Mouse (Mus musculus): ENCODE results near the gene Dnah2. TPM values are rescaled to one million over a fixed set of nuclear protein-coding genes. Genes with fewer than 3 reads are reported as not detected.
A peak's percentile ranks its signal among the peaks of the same experiment; 100 is the strongest.

Dnah2 gene
- polyA plus RNA-seq, 1 experiment: 0.14 TPM

GRCm38 (mm10) chr11:69413221-69414181 is 135.4 kb downstream of the Dnah2 start, which contains the start of gene Kdm6b:
TSS of gene Kdm6b (minus strand) at chr11:69413675.
- Histone ChIP-seq H3K27me3 (ENCODE audit: control insufficient read depth, insufficient read depth, insufficient read length) (no peaks in the 10 kb centered on the region), H3K36me3 (ENCODE audit: control insufficient read depth, insufficient read depth) (peaks cover 26% of the 10 kb centered on the region), H3K4me3 (ENCODE audit: insufficient read depth, poor library complexity, severe bottlenecking) (peak within 1 kb of the TSS; percentile 78), H3K79me3 (ENCODE audit: low read depth) (peaks cover 38% of the 10 kb centered on the region), H3ac (ENCODE audit: control insufficient read depth, insufficient read length, low read depth) (peak within 1 kb of the TSS; percentile 3), H3K79me2 (ENCODE audit: control insufficient read depth, insufficient read depth) (peaks cover 80% of the 10 kb centered on the region)
- TF ChIP-seq CEBPB (IDR thresholded peaks at IDR 0.05; ENCODE audit: low read depth) (no peak), FOSL1 (IDR thresholded peaks at IDR 0.05; ENCODE audit: insufficient read depth, low read length, poor library complexity, severe bottlenecking) (no peak), CTCF (IDR thresholded peaks at IDR 0.05; ENCODE audit: control insufficient read depth, insufficient read depth, insufficient read length) (no peak)

DNA sequence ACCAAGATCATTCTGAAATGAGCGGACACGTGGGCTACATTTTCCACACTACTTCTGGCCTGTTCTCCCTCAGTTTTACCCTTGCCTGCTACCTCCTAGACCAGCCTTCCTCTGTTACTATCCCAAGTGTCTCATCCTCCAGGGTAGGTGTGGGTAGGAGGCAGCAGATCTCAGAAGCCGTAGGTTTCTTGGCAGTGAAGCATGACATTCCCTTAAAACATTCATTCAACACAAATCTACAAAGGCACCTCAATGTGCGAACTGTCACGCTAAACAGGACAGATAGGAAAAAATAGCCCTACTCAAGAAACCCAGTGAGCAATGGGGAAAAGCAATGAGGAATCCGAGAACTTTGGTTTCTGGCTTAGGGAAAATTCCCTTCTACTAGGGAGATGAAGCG is 136.4 kb downstream of the Dnah2 start:
- Histone ChIP-seq H3K27me3 (ENCODE audit: control insufficient read depth, insufficient read depth, insufficient read length) (no peaks in the 10 kb centered on the region), H3ac (ENCODE audit: control insufficient read depth, insufficient read length, low read depth) (no peak overlapping the region), H3K79me2 (ENCODE audit: control insufficient read depth, insufficient read depth) (peaks cover 89% of the 10 kb centered on the region), H3K79me3 (ENCODE audit: low read depth) (peaks cover 47% of the 10 kb centered on the region), H3K4me3 (ENCODE audit: insufficient read depth, poor library complexity, severe bottlenecking) (no peak overlapping the region), H3K36me3 (ENCODE audit: control insufficient read depth, insufficient read depth) (peaks cover 31% of the 10 kb centered on the region)
- TF ChIP-seq CTCF (IDR thresholded peaks at IDR 0.05; ENCODE audit: control insufficient read depth, insufficient read depth, insufficient read length) (no peak), USF1 (IDR thresholded peaks at IDR 0.05; ENCODE audit: low read depth) (no peak), MAX (IDR thresholded peaks at IDR 0.05) (no peak), MYOG (IDR thresholded peaks at IDR 0.05; ENCODE audit: control insufficient read depth, extremely low read depth, insufficient read length) (no peak), MYOD1 (IDR thresholded peaks at IDR 0.05; ENCODE audit: control insufficient read depth, insufficient read length, low read depth) (no peak), CEBPB (IDR thresholded peaks at IDR 0.05; ENCODE audit: low read depth) (no peak)

DNA sequence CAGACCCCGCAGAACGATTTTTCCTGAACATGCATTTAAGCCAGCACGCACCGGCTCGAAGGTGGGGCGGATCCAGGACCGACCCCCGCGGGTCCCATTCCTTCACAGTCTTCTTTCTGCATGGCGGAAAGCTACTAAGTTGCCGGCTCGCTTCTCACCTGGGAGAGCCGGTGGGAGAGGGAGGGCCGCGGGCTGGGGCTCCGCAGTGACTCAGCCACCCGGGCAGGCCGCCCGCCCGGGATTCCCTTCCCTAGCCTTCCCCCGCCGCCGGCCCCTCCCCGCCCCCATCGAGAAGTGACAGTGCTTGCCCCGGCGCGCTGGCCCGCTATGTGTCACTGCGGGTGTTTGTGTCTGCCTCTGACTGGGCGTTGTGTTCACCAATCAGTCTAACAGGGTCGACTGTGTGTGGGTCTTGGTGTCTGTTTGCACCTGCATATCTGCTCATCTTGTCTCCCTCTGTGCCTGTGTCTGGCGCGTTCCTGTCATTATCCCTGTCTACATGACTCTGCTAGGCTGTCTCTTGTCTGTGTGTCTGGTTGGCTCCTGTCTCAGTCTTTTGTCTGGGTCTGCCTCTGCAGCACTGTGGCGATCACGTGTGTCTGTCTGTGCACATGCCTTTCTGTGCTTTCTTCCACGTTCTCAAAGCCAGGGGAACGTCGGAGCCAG is 137.2 kb downstream of the Dnah2 start:
- peaks cover 52% of the 10 kb centered on the region for H3K79me3 ChIP-seq (ENCODE audit: low read depth)
- no peaks in the 10 kb centered on the region for H3K27me3 ChIP-seq (ENCODE audit: control insufficient read depth, insufficient read depth, insufficient read length)
- H3ac ChIP-seq (ENCODE audit: control insufficient read depth, insufficient read length, low read depth): peak overlapping the region; percentile 63
- TF ChIP-seq USF1 (IDR thresholded peaks at IDR 0.05; ENCODE audit: low read depth): peak; percentile 8
- TF ChIP-seq MYOG (IDR thresholded peaks at IDR 0.05; ENCODE audit: control insufficient read depth, extremely low read depth, insufficient read length): no peak
- peaks cover 98% of the 10 kb centered on the region for H3K79me2 ChIP-seq (ENCODE audit: control insufficient read depth, insufficient read depth)
- peaks cover 39% of the 10 kb centered on the region for H3K36me3 ChIP-seq (ENCODE audit: control insufficient read depth, insufficient read depth)
- peak overlapping the region; percentile 69 for H3K4me3 ChIP-seq (ENCODE audit: insufficient read depth, poor library complexity, severe bottlenecking)

GRCm38 (mm10) chr11:69411073-69411535 is 137.8 kb downstream of the Dnah2 start:
- TF ChIP-seq FOSL1 (IDR thresholded peaks at IDR 0.05; ENCODE audit: insufficient read depth, low read length, poor library complexity, severe bottlenecking): no peak
- TF ChIP-seq CTCF (IDR thresholded peaks at IDR 0.05; ENCODE audit: control insufficient read depth, insufficient read depth, insufficient read length): no peak
- no peak for TF ChIP-seq MYOD1 (IDR thresholded peaks at IDR 0.05; ENCODE audit: control insufficient read depth, insufficient read length, low read depth)
- TF ChIP-seq USF1 (IDR thresholded peaks at IDR 0.05; ENCODE audit: low read depth): no peak
- no peak for TF ChIP-seq CEBPB (IDR thresholded peaks at IDR 0.05; ENCODE audit: low read depth)
- TF ChIP-seq MYOG (IDR thresholded peaks at IDR 0.05; ENCODE audit: control insufficient read depth, extremely low read depth, insufficient read length): no peak
- Histone ChIP-seq H3K4me3 (ENCODE audit: insufficient read depth, poor library complexity, severe bottlenecking) (peak overlapping the region; percentile 69), H3K79me3 (ENCODE audit: low read depth) (peaks cover 52% of the 10 kb centered on the region), H3ac (ENCODE audit: control insufficient read depth, insufficient read length, low read depth) (peak overlapping the region; percentile 64), H3K36me3 (ENCODE audit: control insufficient read depth, insufficient read depth) (peaks cover 44% of the 10 kb centered on the region), H3K27me3 (ENCODE audit: control insufficient read depth, insufficient read depth, insufficient read length) (no peaks in the 10 kb centered on the region), H3K79me2 (ENCODE audit: control insufficient read depth, insufficient read depth) (peaks cover 97% of the 10 kb centered on the region)

DNA sequence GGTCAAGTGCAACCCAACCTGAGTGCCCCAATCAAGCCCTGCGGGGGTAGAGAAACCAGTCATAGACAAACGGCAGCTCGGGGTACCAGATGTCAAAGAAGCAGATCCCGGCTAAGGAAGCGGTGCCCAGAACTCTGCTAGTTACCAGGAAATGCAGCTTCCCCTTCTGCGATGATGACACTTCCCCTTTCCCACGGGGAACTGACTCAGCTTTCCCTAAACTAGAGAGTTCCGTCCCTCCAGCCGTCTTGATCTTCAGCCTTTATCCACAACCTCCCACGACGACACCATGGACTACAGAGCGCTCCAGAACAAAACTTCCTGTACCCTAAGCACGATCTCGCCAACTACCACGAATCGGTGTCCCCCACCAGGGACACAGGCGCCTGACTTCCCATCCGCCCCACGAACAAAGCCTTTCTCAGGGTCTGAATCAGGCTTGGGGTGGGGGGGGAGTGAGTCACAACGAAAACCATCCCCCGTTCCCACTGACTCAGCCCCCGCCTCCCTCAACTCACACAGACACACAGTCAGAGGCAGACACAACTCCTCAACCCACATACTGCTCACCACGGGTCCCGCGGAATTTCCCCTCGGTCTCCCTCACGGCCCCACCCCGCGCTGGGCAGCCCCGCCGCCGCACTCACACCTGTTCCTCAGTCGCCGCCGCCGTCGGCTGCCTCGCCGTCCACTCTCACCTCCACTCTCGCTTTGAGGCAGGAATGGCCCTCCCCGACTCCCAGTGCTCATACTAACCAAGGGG is 138.4 kb downstream of the Dnah2 start:
- Histone ChIP-seq H3K79me3 (ENCODE audit: low read depth) (peaks cover 51% of the 10 kb centered on the region), H3K36me3 (ENCODE audit: control insufficient read depth, insufficient read depth) (peaks cover 48% of the 10 kb centered on the region), H3ac (ENCODE audit: control insufficient read depth, insufficient read length, low read depth) (peak overlapping the region; percentile 64), H3K4me3 (ENCODE audit: insufficient read depth, poor library complexity, severe bottlenecking) (peak overlapping the region; percentile 69), H3K27me3 (ENCODE audit: control insufficient read depth, insufficient read depth, insufficient read length) (no peaks in the 10 kb centered on the region), H3K79me2 (ENCODE audit: control insufficient read depth, insufficient read depth) (peaks cover 98% of the 10 kb centered on the region)
- TF ChIP-seq CEBPB (IDR thresholded peaks at IDR 0.05; ENCODE audit: low read depth): peak; percentile 24
- peak; percentile 38 for TF ChIP-seq MYOD1 (IDR thresholded peaks at IDR 0.05; ENCODE audit: control insufficient read depth, insufficient read length, low read depth)
- TF ChIP-seq CTCF (IDR thresholded peaks at IDR 0.05; ENCODE audit: control insufficient read depth, insufficient read depth, insufficient read length): no peak

Measured in C2C12 (cell line).